Mouse (Mus musculus) monocyte, adult 2 months (primary cell): ENCODE results near the gene Kdm5a.

Source experiments
- DNase-seq, 2 experiments: peaks; one replicate each; pipeline ENCODE4 v3.0.0; 2022; ENCODE audit warnings: low spot score in 2 of 2, low read depth in 1 of 2

Gene Kdm5a

DNA sequence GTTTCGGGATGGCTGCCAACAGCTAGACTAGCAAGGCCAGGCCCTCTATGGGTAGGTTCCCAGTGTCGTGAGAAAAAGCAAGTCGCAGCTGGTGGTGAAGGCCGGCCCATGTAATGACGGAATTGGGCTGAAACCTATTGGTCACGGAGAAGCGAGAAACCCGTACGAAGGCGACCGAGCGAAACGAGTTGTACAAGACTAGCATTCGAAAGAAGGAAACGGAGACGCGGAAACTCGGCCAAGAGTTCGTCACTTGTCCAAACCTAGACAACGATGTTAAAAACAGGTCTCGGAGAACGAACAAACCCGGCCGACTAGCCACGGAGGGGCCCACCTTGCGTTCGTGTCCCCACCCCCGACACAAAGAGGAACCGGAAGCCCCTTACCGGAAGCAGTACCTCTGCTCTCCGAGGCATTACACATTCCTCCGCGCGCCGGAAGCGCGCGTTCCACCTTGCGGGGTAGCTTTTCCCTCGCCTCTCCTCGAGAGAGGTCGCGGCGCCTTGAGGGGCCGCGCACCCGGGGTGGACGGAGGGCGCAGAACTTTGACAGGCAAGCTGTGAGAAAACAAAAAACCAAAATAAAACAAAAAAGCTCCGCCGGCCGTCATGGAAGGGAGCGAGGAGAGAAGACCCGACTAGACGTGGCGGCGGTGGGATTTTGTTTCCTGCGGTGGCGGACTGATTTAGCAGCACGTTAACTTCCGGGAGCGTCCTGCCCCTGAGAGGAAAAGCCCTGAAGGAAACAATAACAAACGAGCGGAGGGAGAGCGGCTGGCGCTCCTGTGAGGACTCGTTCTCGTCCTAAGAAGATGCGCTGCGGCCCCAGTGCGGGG, at the start of gene Kdm5a, which contains the start of gene Ccdc77:
Gene Kdm5a (plus strand): TSS at position 437 of the 835 bp plus-strand sequence.
Gene Ccdc77 (minus strand): TSS at position 687 of the 835 bp plus-strand sequence.
- peak; percentile 81 to 91 for DNase-seq

DNA sequence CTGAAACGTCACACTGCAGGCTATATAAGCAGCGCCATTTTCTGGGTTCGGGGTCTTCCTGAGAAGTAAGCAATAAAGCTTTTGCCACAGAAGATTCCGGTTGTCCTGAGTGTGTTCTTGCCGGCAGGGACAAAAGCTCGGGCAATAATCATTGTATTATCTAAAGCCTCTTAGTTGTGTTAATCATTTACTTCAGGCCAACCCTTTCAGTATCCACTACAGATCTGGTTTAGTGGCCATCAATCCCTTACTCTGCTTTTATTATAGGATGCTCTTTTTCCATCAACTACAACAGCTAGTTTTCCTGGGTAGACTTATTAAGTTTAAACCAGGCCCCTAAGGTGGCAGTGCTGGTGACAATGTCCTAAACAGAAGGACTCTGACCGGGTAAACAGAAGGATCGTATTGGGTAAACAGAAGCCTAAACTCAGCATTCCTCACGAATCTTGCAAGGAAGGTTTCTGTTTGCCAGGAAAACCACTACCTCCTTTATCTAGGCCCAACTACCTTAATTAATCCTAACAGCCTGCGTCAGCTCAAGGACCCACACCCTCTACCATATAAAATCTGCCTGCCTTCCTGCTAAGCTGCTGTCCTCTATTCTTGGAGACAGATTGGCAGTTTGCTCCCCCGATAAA, 45.5 kb upstream of the Kdm5a start:
- no peak for DNase-seq

DNA sequence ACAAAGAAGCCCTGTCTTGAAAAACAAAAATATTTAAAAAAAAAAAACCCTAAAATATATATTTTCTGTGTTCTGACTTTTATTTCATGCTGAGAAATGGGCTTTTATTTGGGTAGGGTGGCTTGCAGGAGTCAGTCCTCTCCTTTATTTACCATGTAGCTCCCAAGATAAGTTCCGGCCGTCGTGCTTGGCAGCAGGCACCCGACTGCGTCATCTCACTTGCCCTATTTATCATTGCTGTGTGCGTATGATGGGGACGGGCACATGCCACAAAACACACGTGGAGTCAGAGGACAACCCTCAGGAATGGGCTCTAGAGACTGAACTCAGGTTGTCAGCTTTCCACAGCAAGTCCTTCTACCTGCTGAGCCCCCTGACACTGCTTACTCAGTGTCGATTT, 44.8 kb upstream of the Kdm5a start:
- DNase-seq = no peak

DNA sequence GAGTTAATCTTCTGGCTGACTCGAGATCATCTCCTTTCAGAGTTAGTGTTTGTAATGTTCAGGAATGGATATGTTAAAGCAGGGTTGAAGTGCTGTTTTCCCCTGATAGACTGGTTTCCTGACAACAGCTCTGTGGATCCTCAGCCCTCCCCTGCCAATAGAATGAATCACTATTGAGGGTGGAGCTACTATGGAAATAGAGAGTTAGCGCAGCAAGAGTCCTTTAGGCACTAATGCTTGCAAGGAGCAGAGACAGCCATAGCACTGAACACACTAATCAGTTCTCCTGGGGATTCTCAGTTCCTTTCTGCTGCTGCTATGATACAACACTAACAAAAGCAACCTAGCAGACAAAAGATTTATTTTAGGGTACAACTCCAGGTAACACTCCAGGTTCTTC, 43.6 kb upstream of the Kdm5a start:
- DNase-seq = no peak

DNA sequence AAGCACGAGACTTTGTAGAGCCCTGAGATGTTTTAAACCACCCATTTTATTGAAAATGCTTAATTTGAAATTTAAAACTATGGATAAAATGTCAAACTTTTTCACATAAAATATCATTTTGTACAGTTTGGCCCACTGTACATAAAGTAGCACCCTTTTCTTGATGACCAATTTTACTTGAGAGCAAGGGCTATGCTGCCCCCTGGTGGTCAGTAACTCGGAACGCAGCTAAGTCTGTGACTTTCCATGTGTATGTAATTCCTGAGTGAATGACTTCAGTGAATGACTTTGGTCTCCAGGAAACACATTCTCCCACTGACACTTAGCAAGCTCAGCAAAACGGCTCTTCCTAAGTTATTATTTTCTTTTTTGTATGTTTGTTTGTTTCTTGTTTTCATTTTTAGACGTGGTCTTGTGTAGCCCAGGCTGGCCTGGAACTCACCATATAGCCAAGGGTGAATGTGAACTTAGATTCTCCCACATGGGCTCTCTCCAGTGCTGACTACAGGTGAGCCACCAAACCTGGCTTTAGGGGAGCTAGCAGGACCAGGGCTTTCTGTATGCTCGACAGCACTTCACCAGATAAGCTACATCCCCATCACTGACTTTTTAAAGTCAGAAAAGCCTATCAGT, 39.5 kb upstream of the Kdm5a start:
- DNase-seq = peak in 1 of 2 experiments; percentile 7

DNA sequence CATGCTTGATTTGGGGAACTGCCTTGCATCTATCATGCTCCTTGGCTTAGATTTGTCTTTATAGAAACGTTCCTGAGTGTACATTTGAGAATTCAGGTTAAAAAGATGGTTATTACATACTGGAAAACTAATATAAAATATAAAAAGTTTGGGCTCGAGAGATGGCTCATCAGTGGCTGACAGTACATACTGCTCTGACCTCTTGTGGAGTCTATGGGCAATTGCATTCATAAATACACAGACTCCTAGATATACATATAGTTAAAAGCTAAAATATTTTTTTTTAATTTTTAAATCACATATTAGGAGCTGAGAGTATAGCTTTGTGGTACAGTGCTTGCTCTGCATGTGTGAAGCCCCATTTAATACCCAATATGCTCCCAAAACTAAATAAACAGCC, 31.6 kb upstream of the Kdm5a start:
- no peak for DNase-seq

GRCm38 (mm10) chr6:120343992-120344391, 19.9 kb upstream of the Kdm5a start:
- no peak for DNase-seq

GRCm38 (mm10) chr6:120349018-120349417, 14.9 kb upstream of the Kdm5a start:
- DNase-seq = no peak

DNA sequence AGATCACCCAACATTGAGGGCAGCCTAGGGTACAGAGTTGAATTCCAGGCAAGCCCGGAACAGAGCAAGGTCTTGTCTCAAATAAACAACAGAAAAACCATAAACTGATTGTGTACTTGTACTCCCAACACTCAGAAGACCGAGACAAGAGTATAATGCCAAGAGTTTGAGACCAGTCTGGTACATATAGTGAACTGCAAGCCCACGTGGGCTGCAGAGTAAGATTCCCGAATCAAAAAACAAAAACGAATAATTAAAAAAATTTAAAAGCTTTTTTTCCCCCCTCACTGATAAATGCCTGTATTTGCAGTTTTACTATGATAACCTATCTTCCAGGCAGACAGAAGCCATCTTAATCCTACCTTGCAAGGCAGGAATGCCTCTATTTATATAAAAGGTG, 7.4 kb upstream of the Kdm5a start:
- no peak for DNase-seq

DNA sequence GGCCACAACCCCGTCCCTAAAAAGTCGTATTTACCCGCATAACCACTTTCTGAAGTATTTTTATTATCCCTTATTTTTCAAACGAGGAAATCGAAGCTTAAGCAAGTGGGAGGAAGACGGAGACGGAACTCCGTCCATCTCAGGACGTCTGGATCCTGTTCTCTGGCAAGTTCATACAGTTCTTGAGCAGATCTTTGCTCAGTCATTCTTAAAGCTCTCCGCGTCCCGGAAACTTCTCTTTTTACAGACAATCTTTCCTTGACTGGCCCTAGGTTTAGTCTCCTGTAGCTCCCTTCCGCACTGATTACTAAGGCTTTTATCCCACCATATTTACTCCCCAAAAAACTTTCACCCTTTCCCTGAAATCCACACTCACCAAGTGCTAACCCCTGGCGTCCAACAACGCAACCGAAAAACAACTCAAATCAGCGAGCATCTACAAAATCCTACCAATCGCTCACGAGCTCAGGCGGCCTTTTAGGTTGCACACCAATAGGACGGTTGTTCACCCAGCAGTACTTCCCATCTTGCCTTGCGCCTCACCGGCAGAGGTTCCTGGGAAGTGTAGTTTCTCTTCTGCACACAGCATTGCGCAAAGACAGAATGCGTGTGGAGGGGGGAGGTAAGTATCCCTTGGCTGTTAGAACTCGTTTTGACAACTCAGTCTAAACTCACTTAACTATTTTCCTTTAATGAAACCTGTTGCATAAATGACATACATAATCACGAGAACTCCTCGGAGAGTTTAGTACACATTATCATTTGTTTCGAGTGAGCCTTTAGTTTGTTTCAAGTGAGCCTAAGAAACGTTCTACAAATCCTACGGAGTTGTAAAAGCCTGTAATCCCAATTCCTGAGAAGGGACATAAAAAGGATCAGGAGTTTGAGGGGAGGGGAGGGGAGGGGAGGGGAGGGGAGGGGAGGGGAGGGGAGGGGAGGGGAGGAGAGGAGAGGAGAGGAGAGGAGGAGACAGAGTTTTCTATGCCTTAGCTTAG, 6.7 kb upstream of the Kdm5a start:
- DNase-seq = peak; percentile 66 to 71

GRCm38 (mm10) chr6:120362124-120362523, 1.8 kb upstream of the Kdm5a start:
- DNase-seq = no peak

DNA sequence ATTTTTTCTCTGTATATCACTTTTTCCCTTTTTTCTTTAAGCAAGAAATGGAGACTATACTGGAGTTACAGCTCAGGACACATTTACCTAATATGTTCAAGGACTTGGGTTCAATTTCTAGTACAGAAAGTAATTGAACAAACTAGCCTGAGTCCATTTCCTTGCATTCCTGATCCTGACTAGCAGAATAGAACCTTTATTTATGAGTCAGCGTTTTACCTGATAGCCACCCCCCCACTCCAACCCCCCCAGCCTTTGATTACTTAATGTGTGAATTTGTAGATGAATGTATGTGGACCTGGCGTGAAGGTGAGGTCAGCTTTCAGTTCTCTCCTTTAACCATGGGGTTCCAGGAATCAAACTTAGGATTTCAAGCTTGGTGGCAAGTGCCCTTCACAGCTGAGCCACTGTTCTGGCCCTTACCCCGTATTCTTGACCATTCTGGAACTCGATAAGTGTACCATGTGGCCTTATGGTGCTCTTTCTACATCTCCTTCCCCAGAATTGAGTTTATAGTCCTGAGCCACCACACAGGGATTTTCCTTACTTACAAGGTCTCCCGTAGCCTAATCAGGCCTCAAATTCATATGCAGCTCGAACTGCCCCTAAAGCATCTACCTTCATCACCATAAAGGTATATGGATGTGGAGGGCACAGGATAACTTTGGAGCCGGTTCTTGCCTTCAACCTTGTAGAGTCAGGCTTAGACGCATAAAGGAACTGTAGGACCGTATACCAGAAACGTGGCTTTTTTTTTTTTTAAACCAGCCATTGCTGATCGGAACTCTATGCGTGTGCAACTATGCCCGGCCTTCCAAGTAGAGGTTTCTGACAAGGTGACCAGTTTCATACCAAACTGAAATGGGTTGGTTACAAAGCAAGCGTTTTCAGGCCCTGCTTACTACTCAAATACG, 893 bp upstream of the Kdm5a start:
- no peak for DNase-seq

DNA sequence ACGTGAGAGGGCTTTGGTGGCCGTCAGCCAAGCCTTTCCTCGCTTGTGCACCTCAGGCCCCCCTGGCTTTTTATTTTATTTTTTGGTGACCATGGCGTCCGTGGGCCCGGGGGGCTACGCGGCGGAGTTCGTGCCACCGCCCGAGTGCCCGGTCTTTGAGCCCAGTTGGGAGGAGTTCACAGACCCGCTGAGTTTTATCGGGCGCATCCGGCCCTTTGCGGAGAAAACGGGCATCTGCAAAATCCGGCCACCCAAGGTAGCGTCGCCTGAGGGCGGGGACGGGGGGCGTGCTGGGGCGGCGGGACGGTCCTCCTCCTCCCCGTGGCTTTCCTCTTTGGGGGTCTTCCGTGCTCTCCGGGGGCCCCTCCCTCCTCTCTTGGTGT, 590 bp downstream of the Kdm5a start:
- no peak for DNase-seq

DNA sequence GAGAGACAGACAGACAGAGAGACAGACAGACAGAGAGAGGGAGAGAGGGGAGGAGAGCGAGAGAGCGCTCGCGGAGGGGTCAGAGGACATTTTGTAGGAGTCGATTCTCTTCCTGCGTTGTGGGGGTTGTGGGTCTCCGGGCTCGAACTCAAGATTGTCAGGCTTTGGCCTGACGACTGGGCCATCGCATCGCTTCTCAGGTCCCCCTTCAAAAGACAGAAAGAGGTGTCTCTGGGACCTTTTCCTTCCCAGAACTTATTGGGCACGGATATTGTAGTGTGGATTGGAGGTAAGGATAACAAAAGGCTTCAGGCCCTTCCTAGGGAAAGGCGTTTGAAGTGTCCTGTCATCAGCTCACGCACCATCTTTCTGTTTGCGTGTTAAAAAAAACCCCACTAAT, 1.1 kb downstream of the Kdm5a start:
- no peak for DNase-seq

DNA sequence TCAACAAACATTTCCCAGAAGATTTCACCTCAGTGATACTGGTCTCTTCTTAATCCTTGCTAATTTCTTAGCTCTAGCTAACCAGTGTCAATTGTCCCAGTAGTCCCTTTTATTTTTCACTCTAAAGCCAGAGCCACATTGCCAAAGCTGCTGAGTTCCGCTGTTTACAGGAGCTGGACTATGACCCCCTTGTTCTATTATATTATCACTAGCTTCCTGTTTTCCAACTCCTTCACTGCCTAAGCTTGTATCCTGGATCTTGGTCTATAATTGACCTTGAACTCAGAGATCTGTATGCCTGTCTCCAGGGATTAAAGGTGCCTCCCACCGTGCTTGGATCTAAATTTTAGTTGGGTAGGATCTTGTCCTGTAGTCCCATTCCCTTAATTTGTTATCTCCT, 12.8 kb downstream of the Kdm5a start:
- no peak for DNase-seq

GRCm38 (mm10) chr6:120390054-120390453, 26.1 kb downstream of the Kdm5a start:
- no peak for DNase-seq

DNA sequence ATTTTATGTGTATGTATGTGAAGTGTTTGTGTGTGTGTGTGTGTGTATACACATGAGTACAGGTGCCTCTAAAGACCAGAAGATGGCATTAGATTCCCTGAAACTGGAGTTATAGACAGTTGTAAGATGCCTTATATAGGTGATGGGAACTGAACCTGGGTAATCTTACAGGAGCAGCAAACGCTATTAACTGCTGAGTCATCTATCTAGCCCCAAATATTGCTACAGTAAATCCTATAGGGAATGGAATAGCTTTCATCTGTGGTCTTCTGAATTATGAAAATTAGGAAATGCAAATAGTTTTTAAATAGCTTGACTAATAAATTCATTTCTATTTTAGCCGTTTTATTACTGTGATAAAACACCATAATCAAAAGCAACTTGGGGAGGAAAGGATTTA, 28.9 kb downstream of the Kdm5a start:
- no peak for DNase-seq

- no peak for DNase-seq
Observed at GRCm38 (mm10) chr6:120395622-120396345, 31.9 kb downstream of the Kdm5a start.

DNA sequence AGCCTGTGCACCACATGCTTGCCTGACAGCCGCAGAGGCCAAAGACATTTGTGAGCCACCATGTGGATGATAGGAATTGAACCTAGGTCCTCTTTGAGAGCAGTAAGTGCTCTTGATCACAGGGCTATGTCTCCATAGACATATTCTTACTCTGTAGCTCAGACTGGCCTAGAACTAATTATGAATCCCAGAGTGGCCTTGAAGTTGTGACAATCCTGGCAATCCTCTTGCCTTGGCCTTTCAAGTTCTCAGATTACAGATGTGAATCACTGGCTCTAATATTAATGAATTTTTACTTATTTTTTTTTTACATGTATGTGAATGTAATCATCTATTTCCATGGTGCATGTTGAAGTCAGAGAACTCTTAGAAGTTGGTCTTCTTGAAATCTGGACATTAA, 40.0 kb downstream of the Kdm5a start:
- DNase-seq = no peak
